Mouse (Mus musculus) CH12.LX (cell line): ENCODE measurements around the gene Vps11. TPM values are rescaled to one million over a fixed set of nuclear protein-coding genes. Genes with fewer than 3 reads are reported as not detected.

Experiments used
- DNase-seq: peaks from one replicate; pipeline ENCODE4 v3.0.0-alpha.2; 2013; ENCODE audit errors: extremely low read depth
- H3K27ac ChIP-seq: 2 replicates; pipeline ENCODE4 v1.5.1; 2012; ENCODE audit warnings: low read depth, mild to moderate bottlenecking, control low read depth, moderate library complexity; ENCODE audit not compliant: insufficient read depth
- H3K27me3 ChIP-seq: replicated peaks from 2 replicates; pipeline ENCODE3; 2012; ENCODE audit warnings: inconsistent platforms
- H3K36me3 ChIP-seq, 2 experiments: replicated peaks in 1 of 2; 2 replicates each; pipeline versions ENCODE3 to v1.6.1; 2012; ENCODE audit warnings: inconsistent platforms in 1 of 2, low read length in 1 of 2, mild to moderate bottlenecking in 1 of 2, mixed read lengths in 1 of 2, moderate library complexity in 1 of 2; ENCODE audit not compliant: control insufficient read depth in 1 of 2, insufficient read depth in 1 of 2
- H3K4me1 ChIP-seq, 2 experiments: 2 replicates each; pipeline ENCODE4 v1.6.1; 2012; ENCODE audit warnings: inconsistent platforms in 1 of 2, moderate library complexity in 1 of 2; ENCODE audit not compliant: insufficient read depth in 2 of 2, control insufficient read depth in 1 of 2
- H3K4me2 ChIP-seq: 2 replicates; pipeline ENCODE4 v1.6.1; 2012; ENCODE audit warnings: low read depth, mild to moderate bottlenecking, control low read depth; ENCODE audit not compliant: poor library complexity, insufficient read depth, severe bottlenecking
- H3K4me3 ChIP-seq, 3 experiments: fragments of 150-350 bp in 1 of 3; sonication (generic) in 1 of 3; replicated peaks in 1 of 3; 2 replicates each; pipeline versions ENCODE3 to v1.5.1; 2011 to 2012; ENCODE audit warnings: low read depth in 2 of 3, low read length in 2 of 3, mild to moderate bottlenecking in 2 of 3, moderate library complexity in 2 of 3, control low read depth in 1 of 3, improper control_type of control experiment in 1 of 3, inconsistent platforms in 1 of 3, mixed read lengths in 1 of 3; ENCODE audit not compliant: poor library complexity in 1 of 3
- H3K79me2 ChIP-seq: replicated peaks from 2 replicates; pipeline ENCODE4 v1.6.1; 2012; ENCODE audit warnings: mild to moderate bottlenecking, moderate library complexity; ENCODE audit not compliant: control insufficient read depth, poor library complexity, insufficient read depth, severe bottlenecking; ENCODE audit errors: extremely low read depth
- H3K9ac ChIP-seq: 2 replicates; pipeline ENCODE4 v1.6.1; 2012; ENCODE audit warnings: low read depth, mild to moderate bottlenecking, control low read depth, moderate library complexity; ENCODE audit not compliant: insufficient read depth
- H3K9me3 ChIP-seq: replicated peaks from 2 replicates; pipeline ENCODE3; 2012; ENCODE audit warnings: low read length, inconsistent platforms, mixed read lengths
- BHLHE40 ChIP-seq: IDR thresholded peaks from 2 replicates; pipeline ENCODE4 v1.6.1; 2011; ENCODE audit warnings: mild to moderate bottlenecking, low read depth, low read length, improper control_type of control experiment
- CHD1 ChIP-seq: IDR thresholded peaks from 2 replicates; pipeline ENCODE4 v1.6.1; 2012; ENCODE audit warnings: low read depth, low read length, improper control_type of control experiment, inconsistent platforms
- CHD2 ChIP-seq: IDR thresholded peaks from 2 replicates; pipeline ENCODE4 v1.6.1; 2011; ENCODE audit warnings: low read length, improper control_type of control experiment
- CTCF ChIP-seq, 2 experiments: IDR thresholded peaks in 1 of 2; conservative IDR thresholded peaks in 1 of 2; 2 replicates each; pipeline ENCODE4 v1.5.1; 2011 to 2012; ENCODE audit warnings: low read depth in 2 of 2, low read length in 2 of 2, improper control_type of control experiment in 1 of 2, inconsistent platforms in 1 of 2, mild to moderate bottlenecking in 1 of 2, moderate library complexity in 1 of 2
- ELF1 ChIP-seq: IDR thresholded peaks from 2 replicates; pipeline ENCODE4 v1.6.1; 2014; ENCODE audit warnings: low read depth, mild to moderate bottlenecking, inconsistent platforms, low read length, improper control_type of control experiment
- EP300 ChIP-seq: IDR thresholded peaks from 2 replicates; pipeline ENCODE4 v1.6.1; 2011; ENCODE audit warnings: low read length, improper control_type of control experiment
- ETS1 ChIP-seq: conservative IDR thresholded peaks from 2 replicates; pipeline ENCODE4 v1.6.1; 2012; ENCODE audit warnings: low read depth, mild to moderate bottlenecking, inconsistent platforms, low read length, improper control_type of control experiment, moderate library complexity
- HCFC1 ChIP-seq: IDR thresholded peaks from 2 replicates; pipeline ENCODE4 v1.6.1; 2012; ENCODE audit warnings: low read depth, mild to moderate bottlenecking, inconsistent platforms, low read length, improper control_type of control experiment
- IRF4 ChIP-seq: IDR thresholded peaks from 2 replicates; pipeline ENCODE4 v1.6.1; 2014; ENCODE audit warnings: low read depth, mild to moderate bottlenecking, inconsistent platforms, low read length, improper control_type of control experiment
- JUN ChIP-seq: IDR thresholded peaks from 2 replicates; pipeline ENCODE4 v1.6.1; 2011; ENCODE audit warnings: low read depth, mild to moderate bottlenecking, low read length, improper control_type of control experiment, moderate library complexity; ENCODE audit not compliant: insufficient read depth
- KAT2A ChIP-seq: IDR thresholded peaks from 2 replicates; pipeline ENCODE4 v1.6.1; 2012; ENCODE audit warnings: low read length, improper control_type of control experiment, inconsistent platforms; ENCODE audit not compliant: insufficient replicate concordance
- MAFK ChIP-seq: IDR thresholded peaks from 2 replicates; pipeline ENCODE4 v1.6.1; 2011; ENCODE audit warnings: low read length, improper control_type of control experiment; ENCODE audit not compliant: insufficient replicate concordance
- MAX ChIP-seq: IDR thresholded peaks from 2 replicates; pipeline ENCODE4 v1.6.1; 2011; ENCODE audit warnings: low read length, improper control_type of control experiment
- MAZ ChIP-seq: IDR thresholded peaks from 2 replicates; pipeline ENCODE4 v1.6.1; 2012; ENCODE audit warnings: low read depth, mild to moderate bottlenecking, inconsistent platforms, low read length, improper control_type of control experiment, moderate library complexity
- MEF2A ChIP-seq: IDR thresholded peaks from 2 replicates; pipeline ENCODE4 v1.6.1; 2014; ENCODE audit warnings: low read depth, mild to moderate bottlenecking, inconsistent platforms, low read length, improper control_type of control experiment, borderline replicate concordance
- MXI1 ChIP-seq: IDR thresholded peaks from 2 replicates; pipeline ENCODE4 v1.6.1; 2011; ENCODE audit warnings: mild to moderate bottlenecking, low read depth, low read length, improper control_type of control experiment
- MYC ChIP-seq: IDR thresholded peaks from 2 replicates; pipeline ENCODE4 v1.6.1; 2011; ENCODE audit warnings: low read depth, mild to moderate bottlenecking, improper control_type of control experiment, low read length
- NELFE ChIP-seq: IDR thresholded peaks from 2 replicates; pipeline ENCODE4 v1.6.1; 2011; ENCODE audit warnings: low read depth, low read length, improper control_type of control experiment
- NRF1 ChIP-seq: IDR thresholded peaks from 2 replicates; pipeline ENCODE4 v1.6.1; 2014; ENCODE audit warnings: low read depth, mild to moderate bottlenecking, inconsistent platforms, low read length, improper control_type of control experiment, moderate library complexity
- PAX5 ChIP-seq: IDR thresholded peaks from 2 replicates; pipeline ENCODE4 v1.6.1; 2012; ENCODE audit warnings: low read length, inconsistent platforms, mixed read lengths
- POLR2A ChIP-seq: IDR thresholded peaks from 2 replicates; pipeline ENCODE4 v1.6.1; 2011; ENCODE audit warnings: low read depth, mild to moderate bottlenecking, improper control_type of control experiment, low read length
- POLR2AphosphoS2 ChIP-seq: IDR thresholded peaks from 2 replicates; pipeline ENCODE4 v1.6.1; 2011; ENCODE audit warnings: low read depth, low read length, improper control_type of control experiment
- RAD21 ChIP-seq: IDR thresholded peaks from 2 replicates; pipeline ENCODE4 v1.6.1; 2011; ENCODE audit warnings: low read depth, mild to moderate bottlenecking, low read length, improper control_type of control experiment, moderate library complexity
- SIN3A ChIP-seq: IDR thresholded peaks from 2 replicates; pipeline ENCODE4 v1.6.1; 2012; ENCODE audit warnings: low read length, improper control_type of control experiment, inconsistent platforms
- SMC3 ChIP-seq: IDR thresholded peaks from 2 replicates; pipeline ENCODE4 v1.6.1; 2011; ENCODE audit warnings: low read depth, low read length, improper control_type of control experiment
- TBP ChIP-seq: conservative IDR thresholded peaks from 2 replicates; pipeline ENCODE4 v1.6.1; 2011; ENCODE audit warnings: low read depth, low read length, improper control_type of control experiment
- TCF12 ChIP-seq: IDR thresholded peaks from 2 replicates; pipeline ENCODE4 v1.6.1; 2014; ENCODE audit warnings: low read depth, mild to moderate bottlenecking, inconsistent platforms, low read length, improper control_type of control experiment
- UBTF ChIP-seq: IDR thresholded peaks from 2 replicates; pipeline ENCODE4 v1.6.1; 2012; ENCODE audit warnings: low read depth, mild to moderate bottlenecking, inconsistent platforms, low read length, improper control_type of control experiment, moderate library complexity
- USF1 ChIP-seq: IDR thresholded peaks from 2 replicates; pipeline ENCODE4 v1.6.1; 2014; ENCODE audit warnings: low read depth, mild to moderate bottlenecking, inconsistent platforms, low read length, improper control_type of control experiment
- ZC3H11A ChIP-seq: IDR thresholded peaks from 2 replicates; pipeline ENCODE4 v1.6.1; 2012; ENCODE audit warnings: low read depth, mild to moderate bottlenecking, inconsistent platforms, low read length, improper control_type of control experiment
- ZKSCAN1 ChIP-seq: IDR thresholded peaks from 2 replicates; pipeline ENCODE4 v1.6.1; 2012; ENCODE audit warnings: low read depth, inconsistent platforms, low read length, improper control_type of control experiment, borderline replicate concordance
- ZMIZ1 ChIP-seq: IDR thresholded peaks from 2 replicates; pipeline ENCODE4 v1.6.1; 2012; ENCODE audit warnings: low read depth, mild to moderate bottlenecking, inconsistent platforms, low read length, improper control_type of control experiment
- ZNF384 ChIP-seq: IDR thresholded peaks from 2 replicates; pipeline ENCODE4 v1.6.1; 2012; ENCODE audit warnings: low read depth, low read length, improper control_type of control experiment, inconsistent platforms
- dilution Hi-C: fragments of 300-500 bp; cut with MboI; formaldehyde crosslinking; loops from 2 replicates; pipeline ENCODE4 v1.14.3; 2020; ENCODE audit warnings: low sequenced_read_pairs; ENCODE audit not compliant: extremely low pct_unique_long_range_greater_than_20kb, extremely low pct_ligation_motif_present
- in situ Hi-C: fragments of 300-500 bp; cut with MboI; formaldehyde crosslinking; loops from 3 replicates; pipeline ENCODE4 v1.14.3; 2019; ENCODE audit warnings: low sequenced_read_pairs, low pct_ligation_motif_present, low pct_unique_long_range_greater_than_20kb, mixed read lengths
- polyA plus RNA-seq: library from polyadenylated mRNA; unstranded; fragments of >175 nt; gene quantifications from 2 replicates; pipeline ENCODE4 v1.2.1, GENCODE M21; 2012; ENCODE audit warnings: low read depth; ENCODE audit not compliant: insufficient read length
- total RNA-seq, 2 experiments: library from RNA; depleted of rRNA; stranded (reverse); fragments of 300-350 nt in 1 of 2; fragments of >200 nt in 1 of 2; gene quantifications; 2 replicates each; pipeline ENCODE4 v1.2.3; 2012 to 2014

Gene Vps11
- total and polyA plus RNA-seq, 3 experiments, result 16.1 to 24.8 (median 22.1) TPM

DNA sequence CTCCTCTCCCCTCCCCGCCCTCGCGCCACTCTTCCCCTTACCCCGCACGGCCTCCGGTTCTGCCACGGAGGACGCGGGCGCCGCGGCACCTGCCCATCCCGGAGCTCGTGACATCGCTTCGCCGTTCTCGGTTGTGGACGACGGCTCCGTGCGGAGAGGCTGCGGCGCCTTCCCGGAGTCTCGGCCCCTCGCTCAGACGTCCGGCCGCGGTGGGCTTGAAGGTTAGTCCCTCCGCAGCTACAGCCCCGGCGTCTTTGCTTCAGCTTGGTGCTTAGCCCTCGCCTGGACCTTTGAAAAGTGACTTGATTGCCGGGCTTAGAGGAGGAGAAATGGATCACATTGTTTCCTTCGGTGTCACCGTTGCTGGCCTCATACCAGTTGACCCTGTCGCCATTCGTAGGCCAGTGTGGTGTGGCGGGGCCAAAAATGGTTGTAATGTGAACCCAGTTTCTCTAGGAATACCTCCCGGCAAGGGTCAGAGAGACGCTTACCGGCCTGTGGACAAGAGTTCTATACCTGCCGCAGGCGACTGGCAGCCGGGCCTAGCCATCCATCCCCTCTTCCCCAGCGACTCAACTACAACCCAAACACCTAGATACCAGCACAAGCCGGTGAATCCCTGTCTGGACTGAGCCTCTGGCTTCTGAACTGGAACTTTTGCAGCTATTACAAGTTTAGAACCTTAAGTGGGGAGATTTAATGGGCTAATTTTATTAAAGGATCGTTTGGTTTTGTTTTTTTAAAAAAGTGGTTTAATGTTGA lies 26.0 kb downstream of the Vps11 start (continued):
- TF ChIP-seq CHD1, result no peak; the same call in 1 of the 2 replicates
- peak; percentile 73 for TF ChIP-seq CHD2

DNA sequence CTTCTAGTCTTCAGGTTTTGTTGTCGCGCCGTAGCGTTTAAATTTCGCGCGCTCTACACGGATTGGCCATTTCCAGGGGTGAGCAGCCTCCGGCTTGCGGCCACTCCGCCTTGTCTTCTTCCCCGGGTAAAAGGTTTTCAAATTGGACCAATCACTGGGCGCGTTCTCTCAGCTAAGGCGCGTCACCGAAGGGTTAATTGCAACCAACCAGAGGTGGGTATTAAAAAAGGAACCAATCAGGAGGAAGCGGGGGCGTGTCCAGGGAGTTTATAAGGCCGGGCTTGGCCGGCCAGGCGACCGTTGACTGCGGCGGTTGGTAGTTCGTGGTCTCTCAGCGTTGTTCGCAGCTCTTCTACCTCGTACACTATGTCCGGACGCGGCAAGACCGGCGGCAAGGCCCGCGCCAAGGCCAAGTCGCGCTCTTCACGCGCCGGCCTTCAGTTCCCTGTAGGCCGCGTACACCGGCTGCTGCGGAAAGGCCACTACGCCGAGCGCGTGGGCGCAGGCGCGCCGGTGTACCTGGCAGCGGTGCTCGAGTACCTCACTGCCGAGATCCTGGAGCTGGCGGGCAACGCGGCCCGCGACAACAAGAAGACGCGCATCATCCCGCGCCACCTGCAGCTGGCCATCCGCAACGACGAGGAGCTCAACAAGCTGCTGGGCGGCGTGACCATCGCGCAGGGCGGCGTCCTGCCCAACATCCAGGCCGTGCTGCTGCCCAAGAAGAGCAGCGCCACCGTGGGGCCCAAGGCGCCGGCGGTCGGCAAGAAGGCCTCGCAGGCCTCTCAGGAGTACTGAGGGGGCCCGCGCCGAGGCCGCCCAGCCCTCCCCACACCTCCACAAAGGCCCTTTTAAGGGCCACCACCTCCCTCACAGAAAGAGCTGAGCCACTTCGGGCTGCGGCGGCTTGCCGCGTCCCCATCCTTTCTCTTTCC lies 26.8 kb downstream of the Vps11 start, which contains the start of gene H2afx:
Gene H2afx, plus strand, starts transcription at position 299 of the 935 bp plus-strand sequence.
- dilution Hi-C loops (no loop called here), in situ Hi-C loops (no loop called here)
- peak within 1 kb of the TSS; percentile 70 to 98 (median 87) for H3K4me3 ChIP-seq
- peak within 1 kb of the TSS; percentile 76; the same call in 1 of the 2 replicates for H3K4me2 ChIP-seq
- peak within 1 kb of the TSS; percentile 92 for H3K27ac ChIP-seq
- peak within 1 kb of the TSS; percentile 96 for H3K9ac ChIP-seq
- H3K79me2 ChIP-seq, result peaks cover 31% of the 10 kb centered on the region
- H3K9me3 ChIP-seq, result no peaks in the 10 kb centered on the region
- no peaks in the 10 kb centered on the region for H3K27me3 ChIP-seq
- H3K4me1 ChIP-seq, result peaks cover 10 to 39% of the 10 kb centered on the region in 2 experiments; a peak in 2 of 4 replicates
- DNase-seq, result peak; percentile 99
- peaks cover 47 to 65% of the 10 kb centered on the region in 2 experiments for H3K36me3 ChIP-seq
- peak; percentile 100 for TF ChIP-seq ZMIZ1
- peak; percentile 99 for TF ChIP-seq POLR2AphosphoS2
- peak; percentile 69 for TF ChIP-seq HCFC1
- TF ChIP-seq BHLHE40, result 0 out of 2 replicates have a peak, but pooled peaks have one; percentile 10
- peak; percentile 50; the same call in 1 of the 2 replicates for TF ChIP-seq MEF2A
- TF ChIP-seq TCF12, result peak; percentile 98
- 0 out of 2 replicates have a peak, but pooled peaks have one; percentile 59 for TF ChIP-seq KAT2A
- TF ChIP-seq JUN, result no peak
- TF ChIP-seq MAFK, result no peak
- no peak for TF ChIP-seq ZC3H11A
- TF ChIP-seq EP300, result no peak
- peak; percentile 100 for TF ChIP-seq NELFE
- TF ChIP-seq IRF4, result peak; percentile 11; the same call in 1 of the 2 replicates
- peak in 1 of 2 experiments; percentile 27; a peak in 1 of 4 replicates for TF ChIP-seq CTCF (conservative IDR thresholded peaks at IDR 0.05 in 1 of 2, IDR thresholded peaks at IDR 0.05 in 1 of 2; ENCODE audit: low read depth in 2 of 2, low read length in 2 of 2)
- no peak for TF ChIP-seq ZNF384
- TF ChIP-seq MYC, result peak; percentile 75
- peak; percentile 85 for TF ChIP-seq MAZ
- no peak for TF ChIP-seq PAX5
- peak; percentile 99 for TF ChIP-seq POLR2A
- TF ChIP-seq ZKSCAN1, result no peak
- TF ChIP-seq RAD21, result no peak
- TF ChIP-seq CHD2, result peak; percentile 90
- TF ChIP-seq SIN3A, result peak; percentile 91
- no peak; the same call in 1 of the 2 replicates for TF ChIP-seq SMC3
- no peak; the same call in 1 of the 2 replicates for TF ChIP-seq MAX
- TF ChIP-seq ELF1, result peak; percentile 58; the same call in 1 of the 2 replicates
- TF ChIP-seq USF1, result no peak
- peak; percentile 68 for TF ChIP-seq NRF1
- peak; percentile 99 for TF ChIP-seq TBP
- TF ChIP-seq MXI1, result peak; percentile 63
- TF ChIP-seq CHD1, result no peak
- TF ChIP-seq ETS1, result 0 out of 2 replicates have a peak, but pooled peaks have one; percentile 18
- peak; percentile 98 for TF ChIP-seq UBTF
